Mouse (Mus musculus) CD4-positive naive resting alpha-beta T cell, adult 76 days (primary cell): Measurements from ENCODE around the gene Zfp180. TPM values are rescaled to one million over a fixed set of nuclear protein-coding genes. Genes with fewer than 3 reads are reported as not detected.

Source experiments
- total RNA-seq: library from RNA; stranded (reverse); gene quantifications from one replicate; pipeline ENCODE4 v1.2.4, GENCODE M21; 2023

The Zfp180 gene
- 36.7 TPM for total RNA-seq

GRCm38 (mm10) chr7:24081634-24082431 is at the start of gene Zfp180:
Gene Zfp180 (plus strand): TSS chr7:24081924.

GRCm38 (mm10) chr7:24052660-24053304 is 28.9 kb upstream of the Zfp180 start, which contains the start of gene Vmn1r183:
Gene Vmn1r183 (plus strand): TSS chr7:24053254.

GRCm38 (mm10) chr7:24112156-24112856 is 30.6 kb downstream of the Zfp180 start, which contains the start of gene Zfp112:
Gene Zfp112 (plus strand): TSS chr7:24112314.

GRCm38 (mm10) chr7:24133996-24134828 is 52.5 kb downstream of the Zfp180 start, which contains the start of gene Zfp235:
Gene Zfp235 (plus strand): TSS chr7:24134169.

Other genes with a start within 250 kb of the Zfp180 start
- not detected for gene Vmn1r176, start 244.6 kb upstream of the Zfp180 start, total RNA-seq
- not detected for gene Vmn1r177, start 215.5 kb upstream of the Zfp180 start, total RNA-seq
- gene Vmn1r178, start 189.9 kb upstream of the Zfp180 start, total RNA-seq = not detected
- gene Vmn1r179, start 154.9 kb upstream of the Zfp180 start, total RNA-seq = not detected
- not detected for gene Vmn1r180, start 131.3 kb upstream of the Zfp180 start, total RNA-seq
- not detected for gene Vmn1r181, start 107.3 kb upstream of the Zfp180 start, total RNA-seq
- gene V1rd19, start 80.2 kb upstream of the Zfp180 start, total RNA-seq = not detected
- gene Vmn1r183, start 28.7 kb upstream of the Zfp180 start, total RNA-seq = not detected
- gene Zfp112, start 30.4 kb downstream of the Zfp180 start, total RNA-seq = 5.8 TPM
- gene Zfp235, start 52.2 kb downstream of the Zfp180 start, total RNA-seq = 6.2 TPM
- not detected for gene Zfp114, start 93.1 kb downstream of the Zfp180 start, total RNA-seq
- gene Zfp111, start 129.5 kb downstream of the Zfp180 start, total RNA-seq = 0.12 TPM
- 2.1 TPM for gene Zfp109, start 155.6 kb downstream of the Zfp180 start, total RNA-seq
- not detected for gene Zfp108, start 172.9 kb downstream of the Zfp180 start, total RNA-seq
- gene Zfp93, start 188.5 kb downstream of the Zfp180 start, total RNA-seq = 2.5 TPM
- gene Zfp61, start 219.3 kb downstream of the Zfp180 start, total RNA-seq = 7.8 TPM
- gene Zfp94, start 234.7 kb downstream of the Zfp180 start, total RNA-seq = 2.6 TPM